Mouse (Mus musculus) thymus, postnatal 4 days (tissue): Measurements from ENCODE around the gene Coq5.
"Not testable (repeated sequence)": the region's sequence is repeated elsewhere in the genome, so short reads cannot be mapped to it uniquely, and the experiment has no call there.

Source experiments
- DNase-seq: peaks from one replicate; pipeline ENCODE4 v3.0.0; 2021

The Coq5 gene

GRCm38 (mm10) chr5:115267469-115268045 lies 11.9 kb upstream of the Coq5 start:
- no peak for DNase-seq

GRCm38 (mm10) chr5:115268266-115268665 lies 11.2 kb upstream of the Coq5 start:
- DNase-seq: no peak

- no peak for DNase-seq
Observed at GRCm38 (mm10) chr5:115269969-115270368, 9.5 kb upstream of the Coq5 start.

GRCm38 (mm10) chr5:115271931-115272811 lies 7.3 kb upstream of the Coq5 start:
- peak; percentile 75 for DNase-seq

- DNase-seq: peak; percentile 96
Observed at GRCm38 (mm10) chr5:115272812-115273548, 6.5 kb upstream of the Coq5 start, which contains the start of gene Rnf10. Gene Rnf10 (minus strand): TSS chr5:115272898.

GRCm38 (mm10) chr5:115273549-115274135 lies 5.8 kb upstream of the Coq5 start:
- no peak for DNase-seq

- DNase-seq: no peak
Observed at GRCm38 (mm10) chr5:115274353-115274752, 5.1 kb upstream of the Coq5 start.

- no peak for DNase-seq
Observed at GRCm38 (mm10) chr5:115274771-115275170, 4.7 kb upstream of the Coq5 start.

- peak; percentile 69 for DNase-seq
Observed at GRCm38 (mm10) chr5:115275998-115276397, 3.5 kb upstream of the Coq5 start.

GRCm38 (mm10) chr5:115278053-115278452 lies 1.4 kb upstream of the Coq5 start:
- DNase-seq: no peak

- no peak for DNase-seq
Observed at GRCm38 (mm10) chr5:115278785-115279184, 681 bp upstream of the Coq5 start.

GRCm38 (mm10) chr5:115280050-115280687 lies 703 bp downstream of the Coq5 start:
- DNase-seq: peak; percentile 64

GRCm38 (mm10) chr5:115284735-115285134 lies 5.3 kb downstream of the Coq5 start:
- DNase-seq: peak; percentile 38

GRCm38 (mm10) chr5:115294173-115294572 lies 14.7 kb downstream of the Coq5 start:
- DNase-seq: peak; percentile 32

- DNase-seq: no peak
Observed at GRCm38 (mm10) chr5:115296347-115296746, 16.9 kb downstream of the Coq5 start.

GRCm38 (mm10) chr5:115300035-115300744 lies 20.7 kb downstream of the Coq5 start:
- no peak for DNase-seq

- DNase-seq: peak; percentile 99
Observed at GRCm38 (mm10) chr5:115300792-115301614, 21.5 kb downstream of the Coq5 start, which contains the start of gene Dynll1. Gene Dynll1 (minus strand): TSS chr5:115300999.

- no peak for DNase-seq
Observed at GRCm38 (mm10) chr5:115301615-115302014, 22.1 kb downstream of the Coq5 start.

GRCm38 (mm10) chr5:115302190-115302589 lies 22.7 kb downstream of the Coq5 start:
- DNase-seq: not testable (repeated sequence)

GRCm38 (mm10) chr5:115312354-115312753 lies 32.9 kb downstream of the Coq5 start:
- no peak for DNase-seq
